Mouse (Mus musculus) lung, adult 2 months (tissue): ENCODE measurements around the gene Me3.

Experiments
- CTCF ChIP-seq: fragments of 200-500 bp; IDR thresholded peaks from 2 replicates; pipeline ENCODE4 v1.5.1; 2011; ENCODE audit warnings: mild to moderate bottlenecking, low read length, control low read depth; ENCODE audit not compliant: insufficient read depth
- POLR2A ChIP-seq: fragments of 200-500 bp; IDR thresholded peaks from 2 replicates; pipeline ENCODE4 v1.6.1; 2011; ENCODE audit warnings: low read depth, mild to moderate bottlenecking, control low read depth, low read length, borderline replicate concordance; ENCODE audit errors: extremely low read depth

- TF ChIP-seq CTCF, result no peak
- no peak for TF ChIP-seq POLR2A
Measured at GRCm38 (mm10) chr7:89717521-89717920, 85.3 kb downstream of the Me3 start.
